Mouse (Mus musculus): Measurements from ENCODE around the gene 4930469K13Rik. TPM values are rescaled to one million over a fixed set of nuclear protein-coding genes. Genes with fewer than 3 reads are reported as not detected.

Gene 4930469K13Rik
- total and polyA plus RNA-seq, 3 experiments = 0.23 to 0.29 TPM; not detected in 1

- TF ChIP-seq NELFE (IDR thresholded peaks at IDR 0.05; ENCODE audit: low read depth, low read length) (no peak), POLR2A (IDR thresholded peaks at IDR 0.05; ENCODE audit: control insufficient read depth in 1 of 2, insufficient read depth in 1 of 2, low read depth in 1 of 2, low read length in 2 of 2, poor library complexity in 1 of 2) (0 out of 4 replicates have a peak, but pooled peaks of 1 of the 2 experiments have one; percentile 22), SMC3 (IDR thresholded peaks at IDR 0.05; ENCODE audit: low read depth, low read length) (no peak)
These were observed 18.3 kb upstream of the 4930469K13Rik start (continued) for GRCm38 (mm10) chr11:34116572-34117135.

DNA sequence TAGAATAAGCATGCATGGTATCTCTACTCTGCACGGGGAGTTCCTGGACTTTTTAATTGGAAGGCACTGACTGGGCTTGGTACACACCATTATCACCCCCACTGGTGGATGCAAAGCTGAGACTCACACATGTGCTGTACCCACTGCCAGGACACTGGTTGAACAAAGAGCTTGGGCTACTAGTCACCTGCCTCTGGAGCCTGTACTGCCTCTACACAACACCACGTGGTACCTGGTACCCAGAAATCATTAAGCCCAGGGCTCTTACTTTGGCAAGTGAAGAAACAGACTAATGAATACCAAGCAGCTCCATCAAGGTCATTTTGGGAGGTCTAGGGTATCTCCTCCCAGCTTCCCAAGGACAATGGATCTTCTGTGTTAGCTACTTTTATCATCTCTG, 15.4 kb upstream of the 4930469K13Rik start:
- H3K27me3 ChIP-seq (ENCODE audit: control insufficient read depth in 1 of 2, insufficient read depth in 2 of 2, low read length in 2 of 2) = no peaks in the 10 kb centered on the region
- no peak overlapping the region for H3K9ac ChIP-seq (ENCODE audit: control insufficient read depth, low read depth, low read length, poor library complexity, severe bottlenecking)
- no peak overlapping the region for H3K4me3 ChIP-seq (ENCODE audit: control insufficient read depth in 1 of 2, insufficient read depth in 1 of 2, low read depth in 2 of 2, low read length in 2 of 2)
- H3K9me3 ChIP-seq (replicated peaks; ENCODE audit: insufficient read depth, low read length) = no peaks in the 10 kb centered on the region
- H3K36me3 ChIP-seq (ENCODE audit: control insufficient read depth in 1 of 2, insufficient read depth in 2 of 2, low read length in 2 of 2) = peaks cover 0 to 37% of the 10 kb centered on the region in 2 experiments; a peak in 2 of 4 replicates
- TF ChIP-seq POLR2A (IDR thresholded peaks at IDR 0.05; ENCODE audit: control insufficient read depth in 1 of 2, insufficient read depth in 1 of 2, low read depth in 1 of 2, low read length in 2 of 2, poor library complexity in 1 of 2) (no peak), JUND (IDR thresholded peaks at IDR 0.05; ENCODE audit: low read depth, low read length) (no peak), POLR2AphosphoS5 (IDR thresholded peaks at IDR 0.05; ENCODE audit: borderline replicate concordance, low read depth, low read length) (no peak), MYB (IDR thresholded peaks at IDR 0.05; ENCODE audit: low read depth, low read length) (no peak), UBTF (IDR thresholded peaks at IDR 0.05; ENCODE audit: borderline replicate concordance, insufficient read depth, low read depth, low read length) (no peak), SIN3A (IDR thresholded peaks at IDR 0.05; ENCODE audit: low read length) (no peak), ELF1 (IDR thresholded peaks at IDR 0.05; ENCODE audit: low read depth, low read length) (no peak), TAL1 (IDR thresholded peaks at IDR 0.05; ENCODE audit: low read length) (no peak), E2F4 (IDR thresholded peaks at IDR 0.05; ENCODE audit: borderline replicate concordance, low read depth, low read length) (no peak), ETS1 (IDR thresholded peaks at IDR 0.05; ENCODE audit: low read depth, low read length) (no peak), MAX (IDR thresholded peaks at IDR 0.05; ENCODE audit: low read length) (no peak), MAFK (IDR thresholded peaks at IDR 0.05; ENCODE audit: borderline replicate concordance, low read depth, low read length) (no peak), POLR2AphosphoS2 (IDR thresholded peaks at IDR 0.05; ENCODE audit: low read length) (no peak), ZMIZ1 (IDR thresholded peaks at IDR 0.05; ENCODE audit: low read depth, low read length) (no peak), KAT2A (conservative IDR thresholded peaks at IDR 0.05; ENCODE audit: low read depth, low read length) (no peak)
- H3K4me1 ChIP-seq (ENCODE audit: control insufficient read depth in 1 of 2, insufficient read depth in 2 of 2, low read length in 2 of 2) = peaks cover 26 to 35% of the 10 kb centered on the region in 2 experiments
- no peaks in the 10 kb centered on the region for H3K79me2 ChIP-seq (ENCODE audit: control insufficient read depth, insufficient read depth, low read length, poor library complexity)
- DNase-seq (ENCODE audit: low read depth, low spot score) = no peak
- H3K27ac ChIP-seq (ENCODE audit: control insufficient read depth, low read depth, low read length) = no peak overlapping the region

DNA sequence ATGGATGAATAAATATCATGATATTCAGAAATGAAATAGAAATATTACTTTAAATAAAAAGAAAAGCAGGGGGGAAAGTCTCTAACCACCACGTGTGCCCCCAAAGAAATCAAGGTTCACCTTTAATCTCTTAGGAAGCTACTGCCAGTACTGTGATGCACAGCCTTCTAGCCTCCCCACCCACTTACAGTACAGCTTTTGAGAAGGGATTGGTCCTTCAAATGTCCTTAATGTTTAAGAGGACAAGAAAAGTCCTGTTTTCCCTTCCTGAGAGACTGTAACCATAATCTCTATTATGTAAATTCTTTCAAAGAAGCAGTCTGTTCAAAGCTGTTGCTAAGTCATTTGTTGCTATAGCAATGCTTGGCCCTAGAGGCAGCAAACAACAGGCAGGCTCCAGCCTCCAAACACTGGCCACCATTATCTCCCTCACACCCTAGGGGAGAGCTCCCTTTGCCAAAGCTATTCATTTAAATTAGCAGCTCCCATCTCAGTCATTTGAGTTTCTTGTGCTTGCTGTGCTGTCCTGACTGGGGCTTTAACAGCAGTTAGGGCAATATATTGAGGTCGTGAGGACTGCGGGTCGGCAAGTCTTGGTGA, 14.5 kb upstream of the 4930469K13Rik start:
- Histone ChIP-seq H3K4me3 (ENCODE audit: control insufficient read depth in 1 of 2, insufficient read depth in 1 of 2, low read depth in 2 of 2, low read length in 2 of 2) (no peak overlapping the region), H3K4me1 (ENCODE audit: control insufficient read depth in 1 of 2, insufficient read depth in 2 of 2, low read length in 2 of 2) (peaks cover 26 to 34% of the 10 kb centered on the region in 2 experiments), H3K9me3 (replicated peaks; ENCODE audit: insufficient read depth, low read length) (no peaks in the 10 kb centered on the region), H3K27me3 (ENCODE audit: control insufficient read depth in 1 of 2, insufficient read depth in 2 of 2, low read length in 2 of 2) (no peaks in the 10 kb centered on the region), H3K79me2 (ENCODE audit: control insufficient read depth, insufficient read depth, low read length, poor library complexity) (no peaks in the 10 kb centered on the region), H3K27ac (ENCODE audit: control insufficient read depth, low read depth, low read length) (no peak overlapping the region), H3K36me3 (ENCODE audit: control insufficient read depth in 1 of 2, insufficient read depth in 2 of 2, low read length in 2 of 2) (peaks cover 0 to 36% of the 10 kb centered on the region in 2 experiments; a peak in 2 of 4 replicates), H3K9ac (ENCODE audit: control insufficient read depth, low read depth, low read length, poor library complexity, severe bottlenecking) (no peak overlapping the region)
- no peak for TF ChIP-seq USF1 (IDR thresholded peaks at IDR 0.05; ENCODE audit: low read depth, low read length)
- no peak for TF ChIP-seq POLR2AphosphoS2 (IDR thresholded peaks at IDR 0.05; ENCODE audit: low read length)
- no peak for DNase-seq (ENCODE audit: low read depth, low spot score)

All from MEL (cell line).